Mouse (Mus musculus) hindbrain, embryonic 13.5 days (tissue): ENCODE measurements around the gene Lmtk3. TPM values are rescaled to one million over a fixed set of nuclear protein-coding genes. Genes with fewer than 3 reads are reported as not detected.

ENCODE experiments used
- ATAC-seq: fragments of 200-750 bp; cut with Nextera tagmentation; 2 replicates; pipeline ENCODE4 v1.8.0; 2017; ENCODE audit warnings: moderate TSS enrichment; ENCODE audit not compliant: low FRiP score
- H3K27ac ChIP-seq: fragments of 300-500 bp; sonication (generic); 2 replicates; pipeline ENCODE4 v1.5.1; 2015; ENCODE audit warnings: inconsistent platforms, mild to moderate bottlenecking, moderate library complexity
- H3K27me3 ChIP-seq: fragments of 300-500 bp; sonication (generic); 2 replicates; pipeline ENCODE4 v1.6.1; 2015; ENCODE audit warnings: mild to moderate bottlenecking, inconsistent platforms
- H3K36me3 ChIP-seq: fragments of 300-500 bp; sonication (generic); 2 replicates; pipeline ENCODE4 v1.6.1; 2015; ENCODE audit warnings: mild to moderate bottlenecking, inconsistent platforms
- H3K4me1 ChIP-seq: fragments of 300-500 bp; sonication (generic); replicated peaks from 2 replicates; pipeline ENCODE4 v1.6.1; 2015; ENCODE audit warnings: inconsistent platforms
- H3K4me2 ChIP-seq: fragments of 300-500 bp; sonication (generic); 2 replicates; pipeline ENCODE4 v1.6.1; 2015; ENCODE audit warnings: inconsistent platforms, mild to moderate bottlenecking, moderate library complexity
- H3K4me3 ChIP-seq: fragments of 300-500 bp; sonication (generic); 2 replicates; pipeline ENCODE4 v1.5.1; 2015; ENCODE audit warnings: mild to moderate bottlenecking, inconsistent platforms
- H3K9ac ChIP-seq: fragments of 300-500 bp; sonication (generic); 2 replicates; pipeline ENCODE4 v1.6.1; 2015; ENCODE audit warnings: mild to moderate bottlenecking, inconsistent platforms
- H3K9me3 ChIP-seq: fragments of 300-500 bp; sonication (generic); 2 replicates; pipeline ENCODE4 v1.6.1; 2016; ENCODE audit warnings: inconsistent platforms
- WGBS: fragments of 180-500 bp; shearing (Covaris S2); methylation state at CpG from one replicate; pipeline ENCODE4 v1.1.7; 2015; 5-methylcytosine and 5-hydroxymethylcytosine counted together
- polyA plus RNA-seq: library from polyadenylated mRNA; unstranded; fragments of >200 nt; fragmentation: Nextera tagmentation; extraction: Ambion mirVana; gene quantifications from 2 replicates; pipeline ENCODE4 v1.2.1, GENCODE M21; 2015

Gene Lmtk3
- 21.1 and 22.8 TPM in 2 replicates for polyA plus RNA-seq

DNA sequence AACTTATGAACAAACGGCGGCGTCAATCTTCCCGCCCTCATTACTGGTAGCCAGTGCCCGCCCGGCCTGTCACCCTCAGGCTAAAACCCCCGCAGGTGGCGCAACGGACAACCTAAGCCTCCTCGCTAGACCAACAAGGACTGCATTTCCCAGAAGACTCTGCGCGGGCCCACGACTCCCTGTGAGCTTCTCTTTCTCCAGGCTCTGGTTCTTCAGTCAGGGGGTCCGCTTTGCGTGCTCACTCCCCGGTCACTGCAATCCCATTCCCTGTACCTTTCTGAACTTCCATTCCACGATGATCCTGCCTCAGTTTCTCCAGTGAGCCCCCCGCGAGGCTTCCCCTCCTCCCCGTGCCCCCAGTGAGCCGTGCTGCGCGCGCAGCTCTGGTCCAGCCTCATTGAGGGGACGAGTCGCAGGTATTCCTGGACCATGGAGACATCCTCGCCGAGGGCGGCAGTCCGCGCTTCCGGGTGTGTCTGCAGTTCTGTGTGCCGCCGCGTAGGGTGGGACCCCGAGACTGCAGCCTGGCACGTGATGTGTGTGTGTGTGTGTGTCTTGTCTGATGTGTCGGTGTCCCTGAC lies at the start of gene Lmtk3:
Lmtk3 (plus strand) TSS at position 228 of the 581 bp plus-strand sequence.
- peaks cover 16% of the 10 kb centered on the region for H3K36me3 ChIP-seq
- peaks cover 50% of the 10 kb centered on the region for H3K4me1 ChIP-seq
- H3K9me3 ChIP-seq, result no peaks in the 10 kb centered on the region
- H3K27ac ChIP-seq, result peak within 1 kb of the TSS; percentile 99
- WGBS, result under 1% methylated on average over 38 of the region's 38 CpGs
- peak within 1 kb of the TSS; percentile 91 for H3K4me3 ChIP-seq
- peak within 1 kb of the TSS; percentile 85 for H3K9ac ChIP-seq
- H3K27me3 ChIP-seq, result peaks cover 16% of the 10 kb centered on the region; the same call in 1 of the 2 replicates
- ATAC-seq, result peak; percentile 57
- H3K4me2 ChIP-seq, result peak within 1 kb of the TSS; percentile 94

DNA sequence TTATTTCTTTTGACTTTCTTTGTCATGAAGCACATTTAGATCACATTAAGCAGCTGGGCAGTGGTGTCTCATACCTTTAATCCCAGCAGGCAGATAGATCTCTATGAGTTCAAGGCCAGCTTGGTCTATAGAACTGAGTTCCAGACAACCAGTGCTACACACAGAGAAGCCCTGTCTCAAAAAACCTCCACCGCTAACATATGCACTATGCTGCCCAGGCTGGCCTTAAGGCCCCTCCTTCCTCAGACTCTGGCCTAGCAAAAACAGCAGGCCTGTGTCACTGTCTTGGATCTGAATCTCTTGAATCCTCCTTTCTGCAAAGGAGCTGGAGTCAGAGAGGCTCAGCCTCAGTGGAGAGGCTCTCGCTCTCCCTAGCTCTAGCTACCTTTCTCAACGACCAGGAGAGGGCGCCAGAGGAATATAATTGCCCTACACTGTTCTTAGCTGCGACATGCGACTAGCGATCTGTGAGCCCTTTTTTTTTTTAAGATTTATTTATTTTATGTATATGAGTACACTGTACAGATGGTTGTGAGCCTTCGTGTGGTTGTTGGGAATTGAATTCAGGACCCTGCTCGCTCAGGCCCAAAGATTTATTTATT lies 44.3 kb upstream of the Lmtk3 start:
- WGBS, result 7% methylated on average over 9 of the region's 9 CpGs
- H3K4me3 ChIP-seq, result no peak overlapping the region
- H3K9me3 ChIP-seq, result no peaks in the 10 kb centered on the region
- H3K36me3 ChIP-seq, result no peaks in the 10 kb centered on the region
- no peak overlapping the region for H3K27ac ChIP-seq
- peak; percentile 85; the same call in 1 of the 2 replicates for ATAC-seq
- H3K9ac ChIP-seq, result no peak overlapping the region
- no peak overlapping the region for H3K4me2 ChIP-seq
- H3K4me1 ChIP-seq, result 0 out of 2 replicates have a peak, but pooled peaks cover 3% of the 10 kb centered on the region
- H3K27me3 ChIP-seq, result peaks cover 19% of the 10 kb centered on the region

DNA sequence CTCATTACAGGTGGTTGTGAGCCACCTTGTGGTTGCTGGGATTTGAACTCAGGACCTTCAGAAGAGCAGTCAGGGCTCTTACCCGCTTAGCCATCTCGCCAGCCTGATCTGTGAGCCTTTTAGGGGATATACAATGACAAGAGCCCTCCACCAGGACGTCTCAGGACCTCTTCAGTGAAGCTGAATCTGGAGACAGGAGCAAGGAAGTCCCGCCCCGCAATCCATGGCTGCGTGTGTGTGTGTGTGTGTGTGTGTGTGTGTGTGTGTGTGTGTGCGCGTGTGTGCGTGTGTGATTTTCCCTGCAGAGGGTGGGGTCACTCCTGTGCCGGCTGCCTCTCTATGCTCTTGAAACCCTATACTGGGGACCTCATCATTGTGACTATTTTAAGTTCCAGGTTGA lies 43.7 kb upstream of the Lmtk3 start:
- H3K4me1 ChIP-seq, result 0 out of 2 replicates have a peak, but pooled peaks cover 3% of the 10 kb centered on the region
- peaks cover 19% of the 10 kb centered on the region for H3K27me3 ChIP-seq
- no peaks in the 10 kb centered on the region for H3K9me3 ChIP-seq
- 70% methylated on average over 10 of the region's 10 CpGs for WGBS
- no peak overlapping the region for H3K4me3 ChIP-seq
- ATAC-seq, result no peak
- no peak overlapping the region for H3K27ac ChIP-seq
- no peak overlapping the region for H3K4me2 ChIP-seq
- H3K9ac ChIP-seq, result no peak overlapping the region
- no peaks in the 10 kb centered on the region for H3K36me3 ChIP-seq

DNA sequence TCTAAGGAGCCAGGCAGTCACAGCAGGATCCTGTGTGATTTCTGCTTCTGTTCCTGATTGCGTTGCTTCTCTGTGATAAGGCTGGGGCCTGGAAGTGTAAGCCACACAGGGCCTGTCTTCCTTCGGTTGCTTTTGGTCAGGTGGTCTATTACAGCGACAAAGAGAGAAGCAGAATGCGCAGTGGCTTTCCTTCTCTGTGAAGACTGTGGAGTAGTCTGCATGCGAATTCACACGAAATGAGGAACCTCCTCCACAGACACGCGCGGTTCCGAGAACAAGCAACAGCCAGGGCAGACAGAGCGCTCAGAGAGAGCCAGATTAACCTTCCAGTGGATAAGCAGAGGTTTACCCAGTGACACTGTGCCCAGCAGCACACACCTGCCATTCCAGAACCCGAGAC lies 42.2 kb upstream of the Lmtk3 start:
- no peak for ATAC-seq
- WGBS, result 87% methylated on average over 12 of the region's 12 CpGs
- Histone ChIP-seq H3K9ac (0 out of 2 replicates have a peak overlapping the region, but pooled peaks have one; percentile 13), H3K4me3 (no peak overlapping the region), H3K36me3 (no peaks in the 10 kb centered on the region), H3K27me3 (peaks cover 19% of the 10 kb centered on the region), H3K9me3 (no peaks in the 10 kb centered on the region), H3K4me2 (no peak overlapping the region), H3K27ac (no peak overlapping the region), H3K4me1 (0 out of 2 replicates have a peak, but pooled peaks cover 3% of the 10 kb centered on the region)

DNA sequence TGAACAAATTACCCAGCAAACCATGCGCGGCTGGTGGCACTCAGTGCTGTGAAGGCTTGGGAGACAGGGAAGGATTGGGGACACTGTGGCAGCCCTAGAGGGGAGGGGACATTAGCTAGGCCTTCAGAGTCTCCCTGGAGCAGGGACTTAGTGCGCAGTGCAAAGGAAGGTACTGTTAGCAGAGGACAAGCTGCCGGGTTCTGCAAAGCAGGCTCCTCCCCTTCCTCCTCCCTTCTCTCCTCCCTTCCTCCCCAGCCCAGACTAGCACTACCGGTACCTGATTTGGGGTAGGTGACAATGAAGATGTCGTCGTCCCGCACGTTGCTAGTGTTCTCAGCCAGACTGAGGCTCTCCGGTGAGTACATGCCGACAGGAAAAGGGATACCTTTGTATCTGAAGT lies 41.8 kb upstream of the Lmtk3 start:
- ATAC-seq, result no peak
- Histone ChIP-seq H3K9ac (0 out of 2 replicates have a peak overlapping the region, but pooled peaks have one; percentile 13), H3K27ac (no peak overlapping the region), H3K4me1 (0 out of 2 replicates have a peak, but pooled peaks cover 3% of the 10 kb centered on the region), H3K4me3 (no peak overlapping the region), H3K27me3 (peaks cover 19% of the 10 kb centered on the region), H3K4me2 (peak overlapping the region; percentile 23; the same call in 1 of the 2 replicates), H3K9me3 (no peaks in the 10 kb centered on the region), H3K36me3 (no peaks in the 10 kb centered on the region)
- 33% methylated on average over 11 of the region's 11 CpGs for WGBS

DNA sequence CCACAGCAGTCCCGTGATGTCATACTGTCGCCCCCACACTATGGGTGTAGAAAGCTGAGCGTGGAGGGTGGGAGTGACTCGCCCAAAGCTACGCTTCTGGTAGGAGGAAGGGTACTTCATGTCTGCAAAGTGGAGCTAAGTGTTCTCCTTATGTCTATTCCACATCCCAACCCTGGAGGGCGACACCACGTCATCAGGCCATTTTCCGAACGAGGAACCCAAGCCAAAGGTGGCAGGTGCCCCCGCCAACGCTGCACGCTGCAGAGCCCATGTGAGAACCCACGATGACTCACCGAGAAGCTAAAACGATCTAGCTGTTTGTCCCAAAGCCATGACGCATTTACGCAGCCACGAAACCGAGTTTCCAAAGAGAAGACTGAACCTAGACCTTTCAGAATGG lies 41.2 kb upstream of the Lmtk3 start:
- no peak for ATAC-seq
- Histone ChIP-seq H3K4me2 (peak overlapping the region; percentile 23; the same call in 1 of the 2 replicates), H3K27me3 (peaks cover 19% of the 10 kb centered on the region), H3K36me3 (no peaks in the 10 kb centered on the region), H3K9ac (no peak overlapping the region), H3K27ac (no peak overlapping the region), H3K4me3 (no peak overlapping the region), H3K9me3 (no peaks in the 10 kb centered on the region), H3K4me1 (0 out of 2 replicates have a peak, but pooled peaks cover 3% of the 10 kb centered on the region)
- 35% methylated on average over 19 of the region's 19 CpGs for WGBS

DNA sequence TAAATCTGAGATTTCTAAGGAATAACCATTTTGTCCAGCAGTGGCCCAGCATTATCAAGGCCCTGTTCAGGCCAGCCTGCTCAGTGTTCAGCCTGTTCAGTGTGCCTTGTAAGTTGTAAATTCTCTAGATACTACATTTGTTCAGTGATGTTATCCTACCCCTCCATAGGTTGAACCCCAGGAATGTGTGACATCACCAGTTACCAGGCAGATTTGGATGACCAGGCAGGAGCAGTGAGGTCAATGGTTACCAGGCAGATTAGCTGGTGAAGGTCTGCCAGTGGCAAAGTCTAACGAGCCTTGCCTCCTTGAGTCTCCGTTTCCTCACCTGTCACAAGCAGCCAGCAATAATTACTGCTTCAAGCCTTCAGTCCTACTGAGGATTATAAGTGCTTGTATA lies 39.2 kb upstream of the Lmtk3 start:
- no peaks in the 10 kb centered on the region for H3K9me3 ChIP-seq
- 49% methylated on average over 2 of the region's 2 CpGs for WGBS
- H3K4me3 ChIP-seq, result no peak overlapping the region
- no peak overlapping the region for H3K9ac ChIP-seq
- H3K4me2 ChIP-seq, result no peak overlapping the region
- H3K36me3 ChIP-seq, result no peaks in the 10 kb centered on the region
- ATAC-seq, result no peak
- H3K4me1 ChIP-seq, result 0 out of 2 replicates have a peak, but pooled peaks cover 6% of the 10 kb centered on the region
- peaks cover 16% of the 10 kb centered on the region for H3K27me3 ChIP-seq
- H3K27ac ChIP-seq, result no peak overlapping the region

DNA sequence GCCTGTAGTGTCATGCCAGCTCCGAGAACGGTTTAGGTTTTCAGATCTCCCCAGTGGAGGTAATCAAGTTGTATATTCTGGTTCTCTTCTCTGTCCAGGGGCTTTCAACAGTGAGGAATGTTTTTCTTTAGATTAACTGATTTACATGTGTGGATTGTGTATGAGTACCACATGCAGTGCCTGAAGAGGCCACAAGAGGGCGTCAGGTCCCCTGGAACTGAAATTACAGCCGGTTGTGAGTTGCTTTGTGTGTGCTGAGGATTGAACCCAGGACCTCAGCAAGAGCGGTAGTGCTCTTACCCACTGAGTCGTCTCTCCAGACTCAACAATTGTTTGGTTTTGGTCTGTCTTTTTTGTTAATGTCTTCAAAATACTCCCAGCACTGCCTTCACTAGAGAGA lies 37.0 kb upstream of the Lmtk3 start:
- no peak overlapping the region for H3K4me3 ChIP-seq
- peaks cover 9% of the 10 kb centered on the region for H3K4me1 ChIP-seq
- no peaks in the 10 kb centered on the region for H3K36me3 ChIP-seq
- no peak overlapping the region for H3K4me2 ChIP-seq
- H3K9me3 ChIP-seq, result no peaks in the 10 kb centered on the region
- no peak for ATAC-seq
- no peak overlapping the region for H3K9ac ChIP-seq
- WGBS, result 64% methylated on average over 6 of the region's 6 CpGs
- H3K27ac ChIP-seq, result no peak overlapping the region
- H3K27me3 ChIP-seq, result peaks cover 12% of the 10 kb centered on the region

DNA sequence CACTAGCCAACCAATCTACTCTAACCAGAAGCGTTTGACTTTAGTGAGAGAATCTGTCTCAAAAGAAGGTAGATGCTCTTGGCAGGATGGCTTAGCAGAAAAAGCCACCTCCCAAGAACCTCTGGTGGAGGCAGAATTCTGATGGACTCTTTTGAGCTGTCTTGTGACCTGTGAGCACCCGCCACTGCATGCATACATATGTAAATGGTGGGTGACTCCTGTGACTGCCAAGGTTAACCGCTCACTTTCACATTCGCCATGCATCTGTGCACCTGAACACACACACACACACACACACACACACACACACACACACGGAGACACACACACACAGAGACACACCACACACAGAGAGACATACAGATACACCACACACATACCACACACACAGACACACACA lies 36.1 kb upstream of the Lmtk3 start:
- ATAC-seq, result no peak
- no peaks in the 10 kb centered on the region for H3K36me3 ChIP-seq
- H3K4me2 ChIP-seq, result no peak overlapping the region
- no peak overlapping the region for H3K4me3 ChIP-seq
- peaks cover 8% of the 10 kb centered on the region for H3K4me1 ChIP-seq
- WGBS, result 83% methylated on average over 5 of the region's 5 CpGs
- H3K27ac ChIP-seq, result no peak overlapping the region
- no peaks in the 10 kb centered on the region for H3K9me3 ChIP-seq
- H3K9ac ChIP-seq, result no peak overlapping the region
- peaks cover 3% of the 10 kb centered on the region; the same call in 1 of the 2 replicates for H3K27me3 ChIP-seq

DNA sequence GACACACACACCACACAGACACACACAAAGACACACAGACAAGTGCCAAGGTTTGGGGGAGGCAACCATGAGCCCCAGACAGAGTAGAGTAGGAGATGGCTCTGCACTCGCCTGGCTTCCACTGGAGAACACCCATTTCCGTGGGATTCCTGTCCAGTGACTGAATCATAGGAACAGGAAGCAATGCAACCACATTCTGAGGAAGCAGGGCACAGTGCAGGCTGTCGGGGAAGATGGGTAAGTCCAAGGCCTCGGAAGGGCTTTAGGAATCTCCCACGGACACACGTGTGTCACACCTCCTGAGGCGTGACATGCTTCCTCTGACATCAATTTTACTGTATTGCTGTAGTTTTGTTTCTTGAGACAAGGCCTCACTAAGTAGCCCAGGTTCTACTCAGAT lies 35.4 kb upstream of the Lmtk3 start:
- peaks cover 8% of the 10 kb centered on the region for H3K4me1 ChIP-seq
- no peak overlapping the region for H3K4me2 ChIP-seq

DNA sequence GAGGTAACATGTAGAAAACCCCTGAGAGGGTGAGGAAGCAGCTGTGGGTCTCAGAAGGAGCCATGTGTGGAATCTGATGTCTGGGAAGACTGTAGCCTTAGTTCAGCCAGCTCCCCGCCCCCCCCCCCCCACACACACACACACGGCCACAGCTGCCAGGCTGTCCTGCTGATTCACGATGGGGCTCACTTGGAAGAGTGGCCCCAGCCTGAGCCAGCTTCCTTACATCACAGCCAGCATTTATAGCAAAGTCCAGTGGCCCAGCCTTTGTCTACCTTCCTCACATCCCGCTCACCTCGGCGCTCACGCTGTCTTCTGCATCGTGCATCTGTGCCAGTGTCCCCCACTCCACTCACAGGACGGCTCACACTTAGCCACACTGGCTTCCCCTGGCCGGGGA lies 34.1 kb upstream of the Lmtk3 start:
- Histone ChIP-seq H3K9ac (0 out of 2 replicates have a peak overlapping the region, but pooled peaks have one; percentile 43), H3K4me3 (no peak overlapping the region)
- 50% methylated on average over 8 of the region's 10 CpGs for WGBS

More for the DNA sequence above, 35.4 kb upstream of the Lmtk3 start:
- no peaks in the 10 kb centered on the region for H3K36me3 ChIP-seq
- no peak for ATAC-seq
- WGBS, result 78% methylated on average over 7 of the region's 7 CpGs
- no peak overlapping the region for H3K4me3 ChIP-seq
- no peak overlapping the region for H3K27ac ChIP-seq
- H3K9ac ChIP-seq, result no peak overlapping the region
- H3K9me3 ChIP-seq, result no peaks in the 10 kb centered on the region
- 0 out of 2 replicates have a peak, but pooled peaks cover under 1% of the 10 kb centered on the region for H3K27me3 ChIP-seq

DNA sequence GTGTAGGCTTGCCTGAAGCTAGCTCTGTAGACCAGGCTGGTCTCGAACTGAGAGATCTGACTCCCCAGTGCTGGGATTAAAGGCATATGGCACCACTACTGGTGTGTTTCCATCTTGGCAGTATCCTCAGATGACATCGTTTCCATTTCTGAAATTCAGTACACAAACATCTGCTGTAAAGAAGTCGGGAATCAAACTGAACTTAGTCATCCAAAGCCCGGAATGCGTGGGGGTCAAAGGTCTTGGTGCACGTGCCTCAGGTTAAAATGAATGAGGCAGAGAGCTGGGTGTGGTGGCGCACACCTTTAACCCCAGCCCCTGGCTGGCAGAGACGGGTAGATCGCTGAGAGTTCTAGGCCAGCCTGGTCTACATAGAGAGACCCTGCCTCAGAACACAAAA lies 33.4 kb upstream of the Lmtk3 start:
- Histone ChIP-seq H3K9me3 (no peaks in the 10 kb centered on the region), H3K4me1 (peaks cover 8% of the 10 kb centered on the region), H3K27me3 (0 out of 2 replicates have a peak, but pooled peaks cover 3% of the 10 kb centered on the region), H3K36me3 (no peaks in the 10 kb centered on the region), H3K9ac (no peak overlapping the region), H3K4me2 (no peak overlapping the region), H3K4me3 (no peak overlapping the region), H3K27ac (no peak overlapping the region)
- no peak for ATAC-seq
- 84% methylated on average over 9 of the region's 9 CpGs for WGBS

More for the DNA sequence above, 34.1 kb upstream of the Lmtk3 start:
- ATAC-seq, result no peak
- Histone ChIP-seq H3K4me2 (no peak overlapping the region), H3K36me3 (no peaks in the 10 kb centered on the region), H3K9me3 (no peaks in the 10 kb centered on the region), H3K27ac (no peak overlapping the region), H3K4me1 (peaks cover 8% of the 10 kb centered on the region), H3K27me3 (0 out of 2 replicates have a peak, but pooled peaks cover 3% of the 10 kb centered on the region)
